Mouse (Mus musculus) hematopoietic stem cell, adult 5-6 weeks (primary cell): ENCODE results near the gene Tsacc. TPM values are rescaled to one million over a fixed set of nuclear protein-coding genes. Genes with fewer than 3 reads are reported as not detected.
"Not testable (repeated sequence)": the region's sequence is repeated elsewhere in the genome, so short reads cannot be mapped to it uniquely, and the experiment has no call there.

ENCODE experiments used
- ATAC-seq, 2 experiments: fragments of 125-278 bp in 1 of 2; replicated peaks in 1 of 2; 2 replicates each; pipeline ENCODE4 v1.8.0; 2016 to 2017; ENCODE audit warnings: inconsistent platforms in 2 of 2, mild to moderate bottlenecking in 2 of 2, moderate number of reproducible peaks in 2 of 2, low read depth in 1 of 2, moderate TSS enrichment in 1 of 2; ENCODE audit not compliant: low FRiP score in 2 of 2, poor library complexity in 2 of 2, severe bottlenecking in 2 of 2, insufficient read depth in 1 of 2, low TSS enrichment in 1 of 2
- total RNA-seq: library from RNA; stranded (forward); fragments of 172-1452, 232-1000 nt; gene quantifications from 2 replicates; pipeline ENCODE4 v1.2.3, GENCODE M21; 2017

Tsacc gene
- total RNA-seq, 1 experiment from 2014 or later, result 6.4 TPM

GRCm38 (mm10) chr3:88288133-88288713, 8.6 kb downstream of the Tsacc start:
- not testable (repeated sequence) for ATAC-seq

DNA sequence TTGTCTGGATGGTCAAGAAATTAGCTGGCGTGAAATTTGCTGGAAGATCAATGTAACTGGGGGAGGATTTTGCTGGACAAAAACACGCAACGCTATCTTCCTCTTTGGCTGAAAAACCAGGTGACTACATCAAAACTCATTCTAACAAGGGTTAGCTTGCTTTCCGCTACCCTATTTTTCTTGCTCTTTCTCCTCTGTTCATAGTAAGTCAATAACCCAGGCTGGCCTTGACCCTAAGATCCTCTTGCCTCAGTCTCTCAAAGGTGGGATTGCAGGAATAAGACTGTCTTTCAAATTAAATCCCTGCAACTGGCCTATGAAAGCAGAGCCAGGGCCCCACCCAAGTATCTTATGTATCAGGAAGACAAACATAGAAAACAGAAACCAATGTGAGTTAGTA, 9.7 kb downstream of the Tsacc start, which contains the start of gene Gm38392:
TSS of gene Gm38392 (minus strand) at position 101 of the 400 bp plus-strand sequence.
- no peak for ATAC-seq

- not testable (repeated sequence) for ATAC-seq
Measured at GRCm38 (mm10) chr3:88285565-88285895, 11.3 kb downstream of the Tsacc start.

DNA sequence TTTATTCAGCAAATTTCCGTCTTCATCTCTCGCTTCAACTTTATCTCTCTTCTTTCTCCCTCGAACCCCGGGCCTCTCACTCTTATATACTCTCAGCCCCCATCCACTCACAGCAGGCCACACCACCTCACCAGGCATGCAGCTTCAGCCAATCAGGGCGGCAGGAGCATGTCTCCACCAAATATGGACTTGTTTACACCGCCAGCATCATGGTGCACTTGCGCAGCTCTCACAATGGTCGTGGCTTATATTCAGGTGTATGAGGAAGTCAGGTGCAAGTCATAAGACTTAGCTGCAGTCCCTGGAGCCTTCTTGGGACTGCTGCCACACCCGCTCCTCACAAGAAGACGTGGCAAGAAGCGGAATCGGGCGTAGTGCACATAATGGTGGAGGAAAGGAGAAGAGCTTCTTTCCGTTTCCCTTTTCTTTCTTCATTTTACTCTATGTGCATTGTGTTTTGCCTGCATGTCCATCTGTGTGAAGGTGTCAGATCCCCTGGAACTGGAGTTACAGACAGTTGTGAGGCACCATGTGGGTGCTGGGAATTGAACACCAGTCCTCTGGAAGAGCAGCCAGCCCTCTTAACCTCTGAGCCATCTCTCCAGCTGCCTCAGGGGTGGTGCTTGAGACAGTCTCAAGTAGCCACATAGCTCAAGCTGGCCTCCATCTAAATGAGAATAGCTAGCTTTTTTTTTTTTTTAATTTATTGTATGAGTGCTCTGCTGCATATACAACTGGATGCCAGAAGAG, 11.8 kb downstream of the Tsacc start:
- not testable (repeated sequence) for ATAC-seq

DNA sequence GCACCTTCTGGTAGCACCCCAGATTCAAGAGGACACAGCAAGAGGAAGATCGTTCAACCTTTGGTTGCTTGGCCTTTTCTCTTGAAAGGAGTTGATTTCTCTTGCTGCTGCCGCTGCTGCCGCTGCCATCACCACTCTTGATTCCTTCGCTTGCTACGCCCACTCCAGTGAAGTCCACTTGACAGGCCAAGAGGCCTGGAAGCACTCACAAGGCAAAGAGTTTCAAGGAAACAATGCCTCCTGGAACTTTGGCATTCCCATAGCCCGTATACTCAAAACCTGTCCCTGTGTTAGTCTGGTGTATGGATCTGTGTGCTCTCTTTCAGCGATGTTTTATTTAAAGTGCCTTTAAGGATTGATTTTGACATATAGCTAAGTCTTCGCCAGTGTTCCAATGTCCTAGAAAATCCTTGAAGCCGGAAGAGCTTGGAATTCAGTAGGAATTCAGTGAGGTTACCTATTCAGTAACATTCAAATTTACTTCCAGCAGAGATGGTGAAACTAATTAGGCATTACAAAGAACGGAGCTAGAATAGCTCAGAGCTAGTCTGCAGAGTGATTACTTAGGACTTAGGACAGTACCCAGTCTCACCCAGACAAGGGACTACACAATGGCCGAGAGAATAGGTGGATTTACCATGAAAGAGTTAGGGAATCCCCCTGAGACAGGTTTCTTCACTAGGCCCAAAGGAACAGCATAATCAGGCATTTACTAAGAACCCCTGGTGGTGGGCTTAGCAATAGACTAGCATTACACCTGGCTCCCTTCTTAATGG, 15.5 kb downstream of the Tsacc start:
- not testable (repeated sequence) for ATAC-seq

DNA sequence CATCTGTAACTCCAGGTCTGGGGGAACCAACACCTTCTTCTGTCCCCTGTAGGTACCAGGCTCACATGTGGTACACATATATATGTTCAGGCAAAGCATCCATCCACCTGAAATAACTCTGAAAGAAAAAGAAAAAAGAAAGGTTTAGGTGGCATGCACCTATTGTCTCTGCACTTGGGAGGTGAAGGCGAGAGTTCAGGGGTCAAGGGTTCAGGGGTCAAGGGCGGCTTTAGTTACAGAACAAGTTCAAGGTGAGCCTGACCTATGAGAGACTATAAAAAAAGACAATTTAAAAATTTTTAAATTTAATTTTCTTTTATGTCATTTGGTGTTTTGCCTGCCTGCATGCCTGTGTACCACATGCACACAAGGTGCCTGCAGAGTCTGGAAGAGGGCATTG, 16.8 kb downstream of the Tsacc start:
- ATAC-seq, result no peak

DNA sequence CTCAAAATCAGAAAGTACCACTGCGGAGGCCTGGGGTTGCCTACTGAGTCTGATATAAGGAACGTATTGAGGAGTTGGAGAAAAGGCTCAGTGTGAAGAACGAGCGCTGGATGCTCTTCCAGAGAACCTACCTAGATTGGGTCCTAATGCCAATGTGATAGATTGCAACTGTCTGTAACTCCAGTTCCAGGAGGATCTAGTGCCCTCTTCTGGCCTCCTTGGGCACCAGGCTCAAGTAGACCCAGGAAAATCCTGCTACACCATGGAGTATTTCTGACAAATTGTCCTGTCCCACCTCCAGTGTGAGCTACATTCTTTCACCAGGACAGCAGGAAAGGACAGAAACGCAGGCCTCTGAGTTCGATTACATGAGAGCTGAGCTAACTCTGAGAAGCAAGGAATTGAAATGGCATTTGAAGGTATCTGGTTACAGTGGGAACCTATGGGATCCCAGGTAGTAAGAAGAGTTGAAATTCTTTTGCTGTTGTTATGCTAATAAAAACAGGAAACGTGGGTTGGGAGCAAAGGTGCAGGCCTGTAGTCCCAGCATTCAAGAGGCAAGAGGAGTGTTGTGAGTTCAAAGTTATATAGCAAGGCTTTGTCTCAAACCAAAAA, 20.2 kb downstream of the Tsacc start:
- ATAC-seq, result no peak

DNA sequence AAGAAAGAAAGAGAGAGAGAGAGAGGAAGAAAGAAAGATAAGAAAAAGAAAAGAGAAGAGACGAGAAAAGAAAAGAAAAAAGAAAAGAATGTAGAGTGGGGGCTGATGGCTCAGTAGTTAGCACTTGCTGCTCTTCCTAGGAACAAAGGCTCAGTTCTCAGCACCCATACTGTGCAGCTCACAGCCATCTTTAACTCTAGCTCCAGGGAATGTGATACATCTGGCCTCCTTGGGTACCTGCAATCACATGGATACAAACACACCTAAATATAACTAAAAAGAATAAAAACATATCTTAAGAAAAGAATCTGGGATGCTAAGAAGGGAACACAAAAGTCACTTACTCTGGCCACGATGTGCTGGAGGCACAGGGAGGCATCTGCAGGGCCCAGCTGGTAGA, 20.7 kb downstream of the Tsacc start:
- ATAC-seq, result no peak

DNA sequence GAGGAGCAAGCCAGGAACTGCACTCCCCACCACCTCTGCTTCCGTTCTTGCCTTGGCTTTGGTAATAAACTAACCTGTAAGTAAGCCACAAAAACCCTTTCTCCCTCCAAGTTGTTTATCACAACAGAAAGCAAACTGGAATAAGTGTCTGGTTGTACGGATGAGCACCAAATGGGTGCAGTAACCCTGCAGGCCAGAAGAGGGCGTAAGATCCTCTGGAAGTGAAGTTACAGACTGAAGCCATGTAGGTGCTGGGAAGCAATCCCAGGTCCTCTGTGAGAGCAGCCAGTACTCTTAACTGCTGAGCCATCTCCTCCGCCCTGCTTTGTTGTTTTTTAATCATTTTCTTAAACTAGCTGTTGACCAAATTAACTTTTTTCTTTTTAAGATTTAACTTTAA, 22.8 kb downstream of the Tsacc start:
- ATAC-seq, result 0 out of 4 replicates have a peak, but pooled peaks of 1 of the 2 experiments have one; percentile 7

GRCm38 (mm10) chr3:88271859-88272258, 24.9 kb downstream of the Tsacc start:
- no peak for ATAC-seq

GRCm38 (mm10) chr3:88271298-88271697, 25.5 kb downstream of the Tsacc start:
- not testable (repeated sequence) for ATAC-seq

- no peak for ATAC-seq
Measured at GRCm38 (mm10) chr3:88268991-88269390, 27.8 kb downstream of the Tsacc start.

DNA sequence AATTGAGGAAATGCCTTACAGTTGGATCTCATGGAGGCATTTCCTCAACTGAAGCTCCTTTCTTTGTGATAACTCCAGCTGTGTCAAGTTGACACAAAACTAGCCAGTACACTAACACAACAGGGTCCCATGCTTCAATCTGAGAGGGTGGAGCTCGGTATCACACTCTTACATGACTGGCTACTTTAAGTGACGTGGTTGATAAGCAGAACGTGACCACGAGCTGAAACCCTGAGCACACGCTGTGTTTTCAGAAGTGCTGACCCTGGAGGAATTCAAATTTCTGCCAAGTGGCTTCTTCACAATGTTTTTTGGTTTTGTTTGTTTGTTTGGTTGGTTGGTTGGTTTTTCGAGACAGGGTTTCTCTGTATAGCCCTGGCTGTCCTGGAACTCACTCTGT, 28.8 kb downstream of the Tsacc start:
- ATAC-seq, result not testable (repeated sequence)

DNA sequence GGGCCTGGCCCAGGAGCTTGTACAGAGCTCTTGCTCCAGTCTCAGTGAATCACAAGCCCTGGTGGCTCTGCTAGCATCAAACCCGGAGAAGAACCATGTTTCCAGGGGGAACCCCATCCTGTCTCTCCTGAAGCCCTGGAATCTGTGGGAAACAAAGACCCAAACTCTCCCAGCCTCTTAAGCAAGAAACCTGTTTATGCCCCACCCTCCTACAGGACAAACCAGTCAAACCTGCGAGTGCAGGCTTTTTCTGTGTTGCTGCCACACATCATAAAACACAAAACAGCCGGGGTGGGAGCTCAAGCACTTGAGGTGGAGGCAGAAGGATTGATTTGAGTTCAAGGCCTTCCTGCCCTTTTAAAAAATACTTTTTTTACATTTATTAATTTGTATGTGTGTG, 34.5 kb downstream of the Tsacc start:
- ATAC-seq, result no peak

GRCm38 (mm10) chr3:88256382-88256781, 40.4 kb downstream of the Tsacc start:
- ATAC-seq, result no peak

DNA sequence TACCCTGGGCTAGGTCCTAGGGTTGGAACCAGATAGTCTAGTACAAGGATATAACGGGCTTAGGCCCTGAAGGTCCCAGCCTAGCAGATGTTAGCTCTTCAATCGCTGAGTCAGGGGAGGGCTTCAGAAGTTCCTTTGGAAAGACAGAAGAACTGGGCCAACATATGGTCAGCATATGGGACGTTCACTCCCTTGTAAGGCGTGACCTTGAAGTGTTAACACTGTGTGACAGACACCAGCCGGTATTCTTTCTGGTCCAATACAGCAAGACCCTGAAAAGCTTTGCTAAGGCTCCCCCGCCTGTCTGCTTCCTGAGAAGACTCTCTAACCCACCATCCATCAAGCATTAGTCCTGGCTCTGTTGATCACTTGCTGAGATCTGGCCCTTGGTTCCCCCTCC, 40.8 kb downstream of the Tsacc start:
- no peak for ATAC-seq

DNA sequence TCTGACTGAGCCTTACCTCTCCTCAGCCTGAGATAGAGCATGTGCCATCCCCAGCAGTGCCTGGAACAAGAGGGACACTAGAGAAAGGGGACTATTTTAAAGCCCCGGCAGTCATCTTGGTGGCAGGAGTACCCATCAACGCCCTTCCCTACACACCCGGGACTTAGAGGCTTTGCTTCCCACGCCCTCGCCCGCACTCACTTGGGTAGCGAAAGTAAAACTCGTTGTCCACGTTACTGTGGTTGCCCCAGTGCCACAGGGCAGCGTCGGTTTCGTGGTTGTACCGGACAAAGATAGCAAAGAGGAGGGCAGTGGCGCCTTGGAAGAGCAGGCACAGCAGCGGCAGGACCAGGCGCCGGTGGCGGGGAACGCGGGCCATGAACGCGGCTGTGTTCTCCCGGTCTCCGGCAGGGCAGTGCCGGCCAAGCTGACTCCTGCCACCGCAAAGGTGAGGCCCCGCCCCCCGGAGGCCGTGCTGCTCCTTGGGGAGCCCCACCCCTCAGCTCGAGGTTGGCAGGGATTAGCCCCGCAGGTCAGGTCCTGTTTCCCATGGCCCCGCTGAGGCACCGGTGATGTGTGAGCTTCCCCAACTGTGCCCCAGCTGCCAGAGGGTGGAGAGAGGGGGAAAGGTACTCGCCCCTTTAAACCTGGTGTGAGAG, 42.4 kb downstream of the Tsacc start, which contains the start of gene Rhbg:
TSS of gene Rhbg (minus strand) at position 442 of the 659 bp plus-strand sequence.
- ATAC-seq, result peak; percentile 62 to 71
